Mouse (Mus musculus) erythroid progenitor cell, adult 5-6 weeks (primary cell): ENCODE data around the gene Gm29609. TPM values are rescaled to one million over a fixed set of nuclear protein-coding genes. Genes with fewer than 3 reads are reported as not detected.

Experiments used
- total RNA-seq, 2 experiments: library from RNA; stranded (forward) in 1 of 2; stranded (reverse) in 1 of 2; fragments of 150-400 nt in 1 of 2; fragments of 186-747, 209-891 nt in 1 of 2; gene quantifications; 2 replicates each; pipeline versions ENCODE4 v1.2.3 to v1.2.4; 2015 to 2017; ENCODE audit warnings: low replicate concordance in 2 of 2

Gm29609 gene
- total RNA-seq, 2 experiments from 2014 or later = 4.6 TPM; not detected in 1

Other genes starting within 250 kb of the Gm29609 start
- gene Cgref1, start 234.3 kb downstream of the Gm29609 start, total RNA-seq (2015; ENCODE audit: low replicate concordance) = not detected in 2 replicates
- not detected in 2 replicates for gene Cgref1, start 234.3 kb downstream of the Gm29609 start, total RNA-seq (2017; ENCODE audit: low replicate concordance)
- gene Preb, start 219.6 kb downstream of the Gm29609 start, total RNA-seq (2015; ENCODE audit: low replicate concordance) = 42.3 and 55.5 TPM in 2 replicates
- gene Preb, start 219.6 kb downstream of the Gm29609 start, total RNA-seq (2017; ENCODE audit: low replicate concordance) = 8.2 and 24.9 TPM in 2 replicates
- not detected in 2 replicates for gene Tcf23, start 211.2 kb downstream of the Gm29609 start, total RNA-seq (2015; ENCODE audit: low replicate concordance)
- gene Tcf23, start 211.2 kb downstream of the Gm29609 start, total RNA-seq (2017; ENCODE audit: low replicate concordance) = not detected in 2 replicates
- gene Atraid, start 131.6 kb downstream of the Gm29609 start, total RNA-seq (2015; ENCODE audit: low replicate concordance) = 38.6 and 49.9 TPM in 2 replicates
- gene Atraid, start 131.6 kb downstream of the Gm29609 start, total RNA-seq (2017; ENCODE audit: low replicate concordance) = 15.1 and 16.0 TPM in 2 replicates
- not detected in 2 replicates for gene Slc5a6, start 131.0 kb downstream of the Gm29609 start, total RNA-seq (2015; ENCODE audit: low replicate concordance)
- not detected in 2 replicates for gene Slc5a6, start 131.0 kb downstream of the Gm29609 start, total RNA-seq (2017; ENCODE audit: low replicate concordance)
- 19.3 and 24.9 TPM in 2 replicates for gene Cad, start 125.1 kb downstream of the Gm29609 start, total RNA-seq (2015; ENCODE audit: low replicate concordance)
- 3.5 and 11.3 TPM in 2 replicates for gene Cad, start 125.1 kb downstream of the Gm29609 start, total RNA-seq (2017; ENCODE audit: low replicate concordance)
- gene Dnajc5g, start 73.6 kb downstream of the Gm29609 start, total RNA-seq (2015; ENCODE audit: low replicate concordance) = not detected in 2 replicates
- not detected in 2 replicates for gene Dnajc5g, start 73.6 kb downstream of the Gm29609 start, total RNA-seq (2017; ENCODE audit: low replicate concordance)
- gene Slc30a3, start 71.7 kb downstream of the Gm29609 start, total RNA-seq (2015; ENCODE audit: low replicate concordance) = not detected in 2 replicates
- not detected in 2 replicates for gene Slc30a3, start 71.7 kb downstream of the Gm29609 start, total RNA-seq (2017; ENCODE audit: low replicate concordance)
- not detected in 2 replicates for gene Trim54, start 63.2 kb downstream of the Gm29609 start, total RNA-seq (2015; ENCODE audit: low replicate concordance)
- not detected in 2 replicates for gene Trim54, start 63.2 kb downstream of the Gm29609 start, total RNA-seq (2017; ENCODE audit: low replicate concordance)
- not detected in 2 replicates for gene Ucn, start 41.1 kb downstream of the Gm29609 start, total RNA-seq (2015; ENCODE audit: low replicate concordance)
- gene Ucn, start 41.1 kb downstream of the Gm29609 start, total RNA-seq (2017; ENCODE audit: low replicate concordance) = not detected in 2 replicates
- gene Mpv17, start 25.7 kb downstream of the Gm29609 start, total RNA-seq (2015; ENCODE audit: low replicate concordance) = 1.3 and 11.5 TPM in 2 replicates
- 0.23 and 4.7 TPM in 2 replicates for gene Mpv17, start 25.7 kb downstream of the Gm29609 start, total RNA-seq (2017; ENCODE audit: low replicate concordance)
- 45.4 and 54.5 TPM in 2 replicates for gene Gtf3c2, start 233 bp upstream of the Gm29609 start, total RNA-seq (2015; ENCODE audit: low replicate concordance)
- gene Gtf3c2, start 233 bp upstream of the Gm29609 start, total RNA-seq (2017; ENCODE audit: low replicate concordance) = 29.9 and 130 TPM in 2 replicates
- 22.6 and 31.7 TPM in 2 replicates for gene Snx17, start 13.3 kb upstream of the Gm29609 start, total RNA-seq (2015; ENCODE audit: low replicate concordance)
- gene Snx17, start 13.3 kb upstream of the Gm29609 start, total RNA-seq (2017; ENCODE audit: low replicate concordance) = 16.3 and 39.3 TPM in 2 replicates
- gene Eif2b4, start 13.5 kb upstream of the Gm29609 start, total RNA-seq (2015; ENCODE audit: low replicate concordance) = 36.5 and 60.5 TPM in 2 replicates
- 8.2 and 53.5 TPM in 2 replicates for gene Eif2b4, start 13.5 kb upstream of the Gm29609 start, total RNA-seq (2017; ENCODE audit: low replicate concordance)
- 6.8 and 9.2 TPM in 2 replicates for gene Zfp513, start 22.4 kb upstream of the Gm29609 start, total RNA-seq (2015; ENCODE audit: low replicate concordance)
- gene Zfp513, start 22.4 kb upstream of the Gm29609 start, total RNA-seq (2017; ENCODE audit: low replicate concordance) = 10.8 and 15.4 TPM in 2 replicates
- 166 and 178 TPM in 2 replicates for gene Ppm1g, start 40.8 kb upstream of the Gm29609 start, total RNA-seq (2015; ENCODE audit: low replicate concordance)
- 214 and 223 TPM in 2 replicates for gene Ppm1g, start 40.8 kb upstream of the Gm29609 start, total RNA-seq (2017; ENCODE audit: low replicate concordance)
- 22.2 and 45.4 TPM in 2 replicates for gene Nrbp1, start 61.0 kb upstream of the Gm29609 start, total RNA-seq (2015; ENCODE audit: low replicate concordance)
- gene Nrbp1, start 61.0 kb upstream of the Gm29609 start, total RNA-seq (2017; ENCODE audit: low replicate concordance) = 39.4 and 44.4 TPM in 2 replicates
- gene Gm9970, start 61.3 kb upstream of the Gm29609 start, total RNA-seq (2015; ENCODE audit: low replicate concordance) = not detected in 2 replicates
- not detected in 2 replicates for gene Gm9970, start 61.3 kb upstream of the Gm29609 start, total RNA-seq (2017; ENCODE audit: low replicate concordance)
- not detected in 2 replicates for gene Krtcap3, start 71.8 kb upstream of the Gm29609 start, total RNA-seq (2015; ENCODE audit: low replicate concordance)
- gene Krtcap3, start 71.8 kb upstream of the Gm29609 start, total RNA-seq (2017; ENCODE audit: low replicate concordance) = not detected in 2 replicates
- 2.9 and 10.5 TPM in 2 replicates for gene Ift172, start 111.2 kb upstream of the Gm29609 start, total RNA-seq (2015; ENCODE audit: low replicate concordance)
- gene Ift172, start 111.2 kb upstream of the Gm29609 start, total RNA-seq (2017; ENCODE audit: low replicate concordance) = 5.7 and 10.3 TPM in 2 replicates
- not detected in 2 replicates for gene Fndc4, start 116.2 kb upstream of the Gm29609 start, total RNA-seq (2015; ENCODE audit: low replicate concordance)
- 0.08 TPM in 1 of 2 replicates, not detected in the other for gene Fndc4, start 116.2 kb upstream of the Gm29609 start, total RNA-seq (2017; ENCODE audit: low replicate concordance)
- gene Gckr, start 117.5 kb upstream of the Gm29609 start, total RNA-seq (2015; ENCODE audit: low replicate concordance) = not detected in 2 replicates
- gene Gckr, start 117.5 kb upstream of the Gm29609 start, total RNA-seq (2017; ENCODE audit: low replicate concordance) = not detected in 2 replicates